Mouse (Mus musculus) embryonic fibroblast, embryonic 13.5 days (primary cell): ENCODE data around the gene Txn2.

Experiments
- CTCF ChIP-seq: IDR thresholded peaks from 2 replicates; pipeline ENCODE4 v1.5.1; 2011; ENCODE audit warnings: mild to moderate bottlenecking, control low read depth, low read length, moderate library complexity, borderline replicate concordance; ENCODE audit not compliant: insufficient read depth
- POLR2A ChIP-seq: IDR thresholded peaks from 2 replicates; pipeline ENCODE4 v1.6.1; 2011; ENCODE audit warnings: low read depth, mild to moderate bottlenecking, control low read depth, low read length, moderate library complexity

DNA sequence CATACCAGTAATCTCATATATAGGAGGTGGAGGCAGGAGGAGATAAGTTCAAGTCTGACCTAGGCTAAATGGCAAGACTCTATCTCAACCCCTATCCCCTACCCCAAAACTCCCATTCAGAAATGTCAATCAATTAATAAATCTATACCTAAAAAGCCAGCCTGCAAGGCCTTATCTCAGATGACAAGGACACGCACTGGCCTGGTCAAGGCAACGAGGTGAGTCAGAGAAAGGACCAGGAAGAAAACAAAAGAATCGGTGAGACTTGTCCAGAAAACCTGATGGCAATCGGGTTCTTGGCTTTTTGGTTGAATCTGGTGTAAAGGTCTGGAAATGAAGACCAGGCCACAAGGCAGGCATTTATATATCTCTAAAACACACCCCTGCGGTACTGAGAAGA lies 1.9 kb downstream of the Txn2 start:
- TF ChIP-seq CTCF (no peak), POLR2A (no peak)
